Mouse (Mus musculus) frontal cortex, adult 2 months (tissue): Measurements from ENCODE around the gene Lrrfip1. TPM values are rescaled to one million over a fixed set of nuclear protein-coding genes. Genes with fewer than 3 reads are reported as not detected.

Experiments used
- DNase-seq, 2 experiments: peaks; one replicate each; pipeline ENCODE4 v3.0.0; 2022; ENCODE audit warnings: low spot score in 1 of 2; ENCODE audit errors: extremely low spot score in 1 of 2
- polyA plus RNA-seq: library from polyadenylated mRNA; depleted of rRNA; stranded (reverse); fragments of >200 nt; gene quantifications from 2 replicates; pipeline ENCODE4 v1.2.3, GENCODE M21; 2012

The Lrrfip1 gene
- polyA plus RNA-seq, 1 experiment: 85.8 TPM

DNA sequence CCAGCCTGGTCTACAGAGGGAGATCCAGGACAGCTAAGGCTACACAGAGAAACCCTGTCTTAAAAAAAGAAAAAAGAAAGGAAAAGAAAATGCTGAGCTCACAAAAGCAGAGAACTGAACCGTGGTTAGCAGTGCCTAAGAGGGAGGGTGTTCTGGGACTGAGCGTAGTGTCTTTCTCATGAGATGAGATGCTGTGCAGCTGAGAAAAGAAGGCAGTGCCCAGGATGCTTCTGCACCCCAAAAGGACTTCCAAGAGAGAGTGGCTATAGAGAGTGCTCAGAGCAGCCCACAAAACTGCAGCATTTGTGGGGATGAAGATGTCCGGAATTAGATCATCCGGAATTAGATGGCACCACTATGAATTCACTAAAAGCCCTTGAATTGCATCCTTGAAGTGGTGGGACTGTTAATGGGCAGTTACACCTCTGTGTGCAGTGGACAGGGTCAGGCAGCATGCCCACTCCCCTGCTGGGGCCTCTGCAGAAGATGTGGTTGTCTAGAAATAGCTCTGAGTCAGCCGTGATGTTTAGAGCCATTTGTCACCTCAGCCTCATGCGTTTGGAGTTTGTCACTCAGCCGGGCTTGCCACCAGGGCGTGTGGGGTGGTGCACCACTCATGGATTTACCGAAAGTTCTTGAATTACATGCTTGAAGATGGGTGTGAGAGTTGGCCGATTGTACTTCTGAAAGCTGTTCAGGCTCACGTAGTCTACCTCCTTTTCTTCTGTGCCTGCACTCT is 23.8 kb downstream of the Lrrfip1 start:
- DNase-seq: peak; percentile 49 to 63

DNA sequence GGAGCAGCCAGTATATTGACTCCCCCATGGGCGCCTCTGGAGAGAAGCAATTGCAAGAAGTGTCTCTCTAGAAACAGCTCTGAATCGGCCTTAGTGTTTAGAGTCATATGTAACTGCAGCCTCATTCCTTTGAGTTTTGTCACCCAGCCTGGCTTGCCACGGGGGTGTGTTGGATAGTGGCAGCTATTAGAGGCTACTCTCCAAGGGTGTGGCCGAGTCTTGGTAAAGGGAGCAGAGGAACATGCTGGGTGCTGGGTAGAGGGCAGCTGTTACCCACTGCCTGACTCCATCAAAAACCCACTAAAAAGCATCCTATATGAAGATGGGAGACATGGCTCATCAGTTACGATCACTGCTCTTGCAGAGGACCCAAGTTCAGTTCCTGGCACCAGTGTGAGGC is 24.7 kb downstream of the Lrrfip1 start:
- DNase-seq: no peak

- DNase-seq: no peak
Observed at GRCm38 (mm10) chr1:91023960-91024359, 25.4 kb downstream of the Lrrfip1 start.

- no peak for DNase-seq
Observed at GRCm38 (mm10) chr1:91024464-91024863, 25.9 kb downstream of the Lrrfip1 start.

- DNase-seq: no peak
Observed at GRCm38 (mm10) chr1:91026945-91027344, 28.4 kb downstream of the Lrrfip1 start.

DNA sequence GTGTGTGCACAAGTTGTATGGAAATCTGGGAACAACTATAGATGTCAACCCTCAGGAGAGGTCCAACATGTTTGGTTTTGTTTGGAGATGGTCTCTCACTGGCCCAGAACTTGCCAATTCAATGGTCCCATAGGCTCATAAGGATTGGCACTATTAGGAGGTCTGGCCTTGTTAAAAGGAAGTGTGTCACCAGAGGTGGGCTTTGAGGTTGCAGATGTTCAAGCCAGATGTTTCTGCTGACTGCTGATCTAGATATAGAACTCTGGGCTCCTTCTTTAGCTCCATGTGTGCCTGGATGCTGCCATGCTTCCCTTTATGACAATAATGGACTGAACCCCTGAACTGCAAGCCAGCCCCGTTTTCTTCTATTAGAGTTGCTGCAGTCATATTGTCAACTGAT is 31.8 kb downstream of the Lrrfip1 start:
- no peak for DNase-seq

GRCm38 (mm10) chr1:91031547-91031946 is 33.0 kb downstream of the Lrrfip1 start:
- no peak for DNase-seq

GRCm38 (mm10) chr1:91032393-91032971 is 33.9 kb downstream of the Lrrfip1 start:
- no peak for DNase-seq

DNA sequence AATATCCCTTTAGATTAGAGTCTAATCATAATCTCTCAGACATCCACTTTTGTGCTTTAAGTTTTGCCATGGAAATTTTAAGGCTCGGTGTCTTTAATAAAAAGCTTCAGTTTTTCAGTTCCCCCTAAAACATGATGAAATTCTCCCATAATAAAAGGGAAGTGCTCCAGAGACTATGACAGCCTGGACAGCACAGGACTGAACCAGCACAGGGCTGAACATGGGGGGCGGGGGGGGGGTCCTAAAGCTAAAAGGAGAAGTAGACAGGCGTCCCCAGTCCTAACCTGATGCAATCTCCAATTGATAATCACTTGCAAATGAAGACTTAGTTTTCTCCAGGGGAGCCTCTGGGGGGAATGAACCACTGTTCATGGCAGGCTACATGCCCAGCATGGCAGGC is 36.0 kb downstream of the Lrrfip1 start:
- no peak for DNase-seq

DNA sequence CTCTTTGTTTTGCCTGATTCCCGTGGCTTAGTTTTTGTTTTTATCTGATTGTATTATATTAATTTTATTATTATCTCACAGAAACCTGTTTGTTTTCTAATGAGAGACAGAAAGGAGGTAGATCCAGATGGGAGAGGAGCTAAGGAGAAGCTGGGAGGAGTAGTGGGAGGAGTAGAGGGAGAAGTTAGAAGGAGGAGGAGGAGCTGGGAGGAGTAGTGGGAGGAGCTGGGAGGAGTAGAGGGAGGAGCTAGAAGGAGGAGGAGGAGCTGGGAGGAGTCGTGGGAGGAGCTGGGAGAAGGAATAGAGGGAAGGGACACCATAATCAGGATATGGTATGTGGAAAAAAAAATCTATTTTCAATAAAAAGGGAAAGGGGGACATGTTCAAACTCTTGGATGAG is 36.7 kb downstream of the Lrrfip1 start:
- no peak for DNase-seq

GRCm38 (mm10) chr1:91037213-91037612 is 38.7 kb downstream of the Lrrfip1 start:
- no peak for DNase-seq

DNA sequence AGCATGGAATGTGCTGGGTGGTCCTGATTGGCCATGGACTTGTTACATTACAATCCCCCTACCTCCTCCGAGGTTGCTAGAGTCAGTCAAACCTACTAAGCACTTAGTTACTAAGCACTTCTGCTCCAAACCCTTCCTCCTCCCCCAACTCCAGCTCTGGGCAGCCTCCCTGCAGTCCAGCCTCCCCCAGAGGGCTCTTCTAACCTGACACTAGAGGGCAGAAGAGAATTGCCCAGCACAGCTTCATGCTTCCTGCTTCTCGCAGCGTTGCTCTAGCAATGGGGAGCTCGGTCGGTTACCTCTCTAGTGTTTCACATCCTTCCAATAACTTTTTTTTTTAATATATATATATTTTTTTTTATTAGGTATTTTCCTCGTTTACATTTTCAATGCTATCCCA is 39.5 kb downstream of the Lrrfip1 start:
- DNase-seq: no peak

GRCm38 (mm10) chr1:91038531-91038930 is 40.0 kb downstream of the Lrrfip1 start:
- DNase-seq: no peak

- no peak for DNase-seq
Observed at GRCm38 (mm10) chr1:91041605-91042004, 43.1 kb downstream of the Lrrfip1 start.

DNA sequence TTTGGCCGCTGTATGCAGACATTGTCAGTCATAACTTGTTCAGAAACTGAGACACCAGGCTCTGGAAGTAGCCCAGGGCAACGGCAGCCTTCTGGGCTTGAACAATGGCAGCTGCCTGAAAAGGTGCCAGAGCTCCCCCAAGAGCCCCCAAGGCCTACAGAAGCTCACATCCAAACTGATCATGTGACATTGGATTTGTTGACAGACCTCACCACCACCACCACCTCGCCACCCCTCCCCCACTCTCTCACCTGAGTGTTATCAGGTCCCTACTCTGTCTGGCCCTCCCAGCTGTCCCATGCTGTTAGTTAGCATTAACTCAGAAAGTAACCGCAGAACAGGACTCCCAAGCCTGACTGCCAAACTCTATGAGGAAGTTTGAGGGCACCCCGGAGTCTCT is 44.7 kb downstream of the Lrrfip1 start:
- no peak for DNase-seq

GRCm38 (mm10) chr1:91044176-91044575 is 45.6 kb downstream of the Lrrfip1 start:
- no peak for DNase-seq

DNA sequence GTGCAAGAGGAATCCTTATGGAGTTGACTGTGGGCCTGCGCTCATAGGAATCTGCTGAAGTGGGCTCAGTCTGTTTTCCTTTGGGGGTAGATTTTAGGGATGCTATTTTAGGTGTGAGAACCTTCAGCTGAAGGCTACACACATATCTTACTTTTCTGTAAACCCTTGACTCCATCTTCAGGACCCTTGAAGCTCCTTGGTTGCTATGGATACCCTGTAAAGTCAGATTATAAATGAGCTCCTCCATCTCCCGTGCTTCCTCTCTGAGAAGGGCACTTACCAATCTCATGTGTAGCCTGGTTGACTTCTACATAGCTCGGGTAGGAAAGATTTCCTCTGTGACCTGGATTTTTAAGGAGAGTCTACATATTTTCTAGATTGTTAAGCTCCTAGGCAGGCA is 46.1 kb downstream of the Lrrfip1 start:
- no peak for DNase-seq

GRCm38 (mm10) chr1:91046237-91046636 is 47.7 kb downstream of the Lrrfip1 start:
- no peak for DNase-seq

DNA sequence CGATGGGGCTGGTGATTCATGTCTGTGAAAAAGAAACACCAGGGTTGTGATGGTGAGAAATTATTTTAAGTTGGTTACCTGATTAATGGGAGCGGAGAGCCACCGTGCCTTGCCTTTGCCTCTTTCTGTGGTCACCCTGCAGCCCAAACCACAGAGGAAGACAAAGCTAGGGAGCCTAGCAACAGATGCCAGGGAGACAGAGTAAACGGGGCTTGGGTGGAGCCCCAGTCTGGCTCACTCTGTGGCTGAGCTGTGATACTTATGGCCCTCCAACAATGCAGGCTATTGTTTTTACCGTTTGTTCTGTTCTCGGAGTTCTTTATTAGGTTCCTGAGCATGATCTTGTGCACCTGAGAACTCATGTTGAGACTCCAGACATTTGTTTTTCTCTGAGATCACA is 50.8 kb downstream of the Lrrfip1 start:
- no peak for DNase-seq

DNA sequence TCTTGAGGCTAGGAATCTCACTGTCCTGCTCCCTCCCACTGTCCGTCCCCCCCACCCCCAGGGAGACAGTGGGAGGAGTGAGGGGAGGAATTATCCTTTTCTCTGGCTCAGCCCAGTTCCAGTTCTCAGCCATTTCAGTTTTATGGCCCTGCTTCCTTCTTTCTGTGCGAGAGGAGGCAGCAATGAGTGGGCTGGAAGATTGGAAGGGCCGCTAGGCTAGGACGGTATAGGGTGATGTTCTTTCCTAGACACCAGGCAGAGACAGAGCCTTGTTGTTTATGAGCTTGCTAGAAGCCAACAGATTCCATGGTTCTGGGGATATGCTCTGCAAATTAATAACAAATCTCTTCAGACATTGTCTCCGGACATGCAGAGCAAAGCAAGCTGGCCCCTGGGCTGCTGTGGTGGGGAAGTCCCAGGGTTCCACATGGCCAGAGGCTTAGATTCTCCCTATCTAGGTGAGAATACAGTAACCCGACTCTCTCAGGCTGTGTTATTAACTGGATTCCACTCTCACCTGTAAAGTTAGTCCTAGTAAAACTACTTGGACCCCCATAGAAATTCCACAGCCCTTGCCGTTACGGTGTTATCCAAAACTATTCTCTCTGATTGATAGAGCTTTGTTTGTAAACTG is 53.0 kb downstream of the Lrrfip1 start:
- DNase-seq: no peak

DNA sequence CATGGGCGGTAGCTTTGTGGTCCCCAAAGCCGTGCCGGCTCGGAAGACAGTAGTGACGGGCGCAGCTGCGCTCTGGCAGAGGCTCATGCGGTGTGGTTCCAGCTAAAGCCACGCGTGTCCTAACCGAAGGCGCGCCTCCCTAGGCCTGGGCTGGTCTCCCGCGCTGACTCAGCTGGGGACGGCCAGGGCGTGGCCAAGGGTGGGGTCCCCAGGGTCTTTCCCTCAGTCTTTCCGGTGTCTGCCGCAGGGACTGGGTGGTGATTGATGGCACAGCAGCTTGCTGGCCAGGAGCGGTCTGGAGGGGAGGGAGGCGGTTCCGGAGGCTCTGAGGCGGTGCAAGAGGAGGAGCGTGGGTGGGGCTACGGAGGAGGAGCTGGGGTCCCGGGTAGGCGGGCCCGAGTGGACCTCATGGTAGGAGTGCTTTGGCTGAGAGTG is 54.2 kb downstream of the Lrrfip1 start:
- peak; percentile 58 to 82 for DNase-seq
